Mouse (Mus musculus) heart, adult 9 months (tissue): ENCODE data around the gene Cst3.
A peak's percentile ranks its signal among the peaks of the same experiment; 100 is the strongest.

Experiments used
- DNase-seq, 2 experiments: peaks; one replicate each; pipeline ENCODE4 v3.0.0; 2022; ENCODE audit warnings: low spot score in 2 of 2

The Cst3 gene

DNA sequence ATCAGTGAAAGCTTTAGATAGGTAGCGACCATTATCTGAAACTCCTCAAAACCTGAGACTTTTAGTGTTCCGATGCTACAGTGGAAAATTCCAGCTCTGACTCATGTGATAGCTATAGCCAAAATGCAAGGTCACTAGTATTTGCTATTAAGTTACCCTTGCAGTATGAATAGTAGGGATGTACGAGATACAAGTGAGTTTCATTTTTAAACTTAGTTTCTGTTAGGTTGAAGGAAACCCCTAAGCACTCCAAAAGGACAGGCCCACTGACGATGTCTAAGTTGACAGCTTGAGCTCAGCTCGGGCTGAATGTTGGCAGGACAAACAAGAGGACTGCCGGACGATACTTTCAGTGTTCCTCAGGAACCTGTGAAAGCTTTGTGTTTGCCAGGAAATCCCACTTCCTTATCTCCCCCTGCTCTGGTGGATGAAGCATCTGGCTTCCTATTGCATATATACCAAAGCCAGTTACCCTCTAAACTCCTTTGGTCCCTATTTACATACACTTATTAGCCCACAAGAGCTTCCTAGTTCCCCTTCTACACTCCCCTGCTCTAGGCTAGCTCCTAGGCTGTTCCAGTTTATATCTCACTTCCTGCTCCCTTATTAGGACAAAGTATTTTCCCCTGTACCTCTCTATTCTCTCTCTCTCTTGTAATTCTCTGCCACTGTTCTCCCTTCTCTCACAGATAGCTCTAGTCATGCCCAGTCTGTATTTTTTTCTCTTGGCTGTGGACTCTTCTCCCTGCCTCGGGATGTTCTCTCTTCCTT lies 18.7 kb downstream of the Cst3 start:
- DNase-seq: peak; percentile 34 to 39

GRCm38 (mm10) chr2:148851116-148851906 lies 24.2 kb downstream of the Cst3 start:
- DNase-seq: peak; percentile 65 to 89

DNA sequence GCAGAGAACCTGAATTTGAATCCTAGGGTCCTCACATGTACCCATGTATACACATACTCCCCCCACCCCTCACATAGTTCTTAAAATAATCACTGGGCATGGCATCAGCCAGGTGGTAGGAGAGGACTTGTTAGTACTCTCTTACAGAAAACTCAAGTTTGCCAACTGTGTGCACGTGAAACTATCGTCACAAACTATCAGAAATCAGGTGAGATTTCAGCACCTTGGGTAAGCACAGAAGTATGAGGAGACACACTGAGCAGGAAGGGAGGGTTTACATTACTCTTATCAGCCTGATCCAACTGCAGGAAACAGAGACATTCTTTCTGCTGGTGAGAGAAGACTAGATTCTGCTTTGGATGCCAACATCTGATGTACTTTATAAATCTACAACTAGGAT lies 36.3 kb downstream of the Cst3 start:
- no peak for DNase-seq

- no peak for DNase-seq
Observed at GRCm38 (mm10) chr2:148838075-148838777, 37.3 kb downstream of the Cst3 start.

DNA sequence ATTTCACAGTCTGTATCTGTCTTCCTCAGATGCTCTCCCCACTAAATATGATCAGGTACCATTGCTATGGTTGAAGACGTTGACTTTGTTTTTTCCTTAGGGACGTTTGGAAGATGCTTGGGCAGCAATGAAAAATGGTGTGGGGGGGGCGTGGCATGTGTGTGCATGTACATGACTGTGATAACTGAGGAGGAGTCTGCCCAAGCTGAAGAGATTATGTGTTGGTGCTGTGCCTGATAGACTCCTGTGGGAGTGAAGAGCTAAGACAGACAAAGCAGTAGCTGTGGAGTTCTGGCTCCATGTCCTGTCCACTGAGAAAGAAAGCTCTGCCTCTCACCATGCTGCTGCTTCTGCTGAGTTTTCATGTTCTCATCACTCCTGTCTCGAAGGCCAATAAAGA lies 40.6 kb downstream of the Cst3 start, which contains the start of gene Cst9:
Gene Cst9, plus strand, starts transcription at position 236 of the 400 bp plus-strand sequence.
- DNase-seq: no peak

- DNase-seq: no peak
Observed at GRCm38 (mm10) chr2:148825986-148826385, 49.5 kb downstream of the Cst3 start.
